Mouse (Mus musculus) brown adipose tissue, adult 24 weeks (tissue): ENCODE results near the gene Esyt1. TPM values are rescaled to one million over a fixed set of nuclear protein-coding genes. Genes with fewer than 3 reads are reported as not detected.
"Not testable (repeated sequence)": the region's sequence is repeated elsewhere in the genome, so short reads cannot be mapped to it uniquely, and the experiment has no call there.

Source experiments
- H3K27ac ChIP-seq: fragments of 200-500 bp; replicated peaks from 2 replicates; pipeline ENCODE4 v1.5.1; 2012; ENCODE audit warnings: low read depth, mild to moderate bottlenecking, low read length
- H3K4me1 ChIP-seq: fragments of 200-500 bp; 2 replicates; pipeline ENCODE4 v1.6.1; 2012; ENCODE audit warnings: low read length, mixed read lengths; ENCODE audit not compliant: control insufficient read depth, insufficient read depth, insufficient read length
- H3K4me3 ChIP-seq: fragments of 200-500 bp; 2 replicates; pipeline ENCODE4 v1.5.1; 2012; ENCODE audit warnings: low read depth, mild to moderate bottlenecking, low read length, moderate library complexity; ENCODE audit not compliant: insufficient read depth
- polyA plus RNA-seq: library from polyadenylated mRNA; stranded (reverse); fragments of >200 nt; gene quantifications from 2 replicates; pipeline ENCODE4 v1.2.4, GENCODE M21; 2012; ENCODE audit not compliant: missing spikeins, insufficient read depth, insufficient read length

The Esyt1 gene
- 31.6 and 35.5 TPM in 2 replicates for polyA plus RNA-seq

- no peaks in the 10 kb centered on the region for H3K4me1 ChIP-seq
- peak within 1 kb of the TSS; percentile 80 for H3K4me3 ChIP-seq
- H3K27ac ChIP-seq = peak within 1 kb of the TSS; percentile 71
Observed at GRCm38 (mm10) chr10:128525671-128526308, at the start of gene Esyt1. Esyt1 (minus strand) TSS chr10:128525871.

GRCm38 (mm10) chr10:128575063-128575462, 49.4 kb upstream of the Esyt1 start:
- Histone ChIP-seq H3K4me3 (no peak overlapping the region), H3K27ac (no peak overlapping the region), H3K4me1 (no peaks in the 10 kb centered on the region)

- H3K4me3 ChIP-seq = peak within 1 kb of the TSS; percentile 88
- H3K4me1 ChIP-seq = no peaks in the 10 kb centered on the region
- peak within 1 kb of the TSS; percentile 80 for H3K27ac ChIP-seq
Observed at GRCm38 (mm10) chr10:128565788-128566531, 40.3 kb upstream of the Esyt1 start, which contains the start of gene Pa2g4. Pa2g4 (minus strand) TSS chr10:128565987.

GRCm38 (mm10) chr10:128565206-128565787, 39.6 kb upstream of the Esyt1 start:
- Histone ChIP-seq H3K27ac (peak overlapping the region; percentile 51), H3K4me1 (no peaks in the 10 kb centered on the region), H3K4me3 (peak overlapping the region; percentile 88)

- Histone ChIP-seq H3K4me1 (no peaks in the 10 kb centered on the region), H3K27ac (no peak overlapping the region), H3K4me3 (no peak overlapping the region)
Observed at GRCm38 (mm10) chr10:128563544-128563943, 37.9 kb upstream of the Esyt1 start.

- no peak overlapping the region for H3K27ac ChIP-seq
- H3K4me1 ChIP-seq = no peaks in the 10 kb centered on the region
Observed at GRCm38 (mm10) chr10:128556963-128557362, 31.3 kb upstream of the Esyt1 start.

GRCm38 (mm10) chr10:128556286-128556685, 30.6 kb upstream of the Esyt1 start:
- H3K4me3 ChIP-seq = no peak overlapping the region
- no peaks in the 10 kb centered on the region for H3K4me1 ChIP-seq
- H3K27ac ChIP-seq = no peak overlapping the region

More at GRCm38 (mm10) chr10:128556963-128557362, 31.3 kb upstream of the Esyt1 start:
- H3K4me3 ChIP-seq = no peak overlapping the region

- not testable (repeated sequence) for H3K4me1 ChIP-seq, H3K27ac ChIP-seq
Observed at GRCm38 (mm10) chr10:128555567-128555966, 29.9 kb upstream of the Esyt1 start.

GRCm38 (mm10) chr10:128550144-128550823, 24.6 kb upstream of the Esyt1 start:
- not testable (repeated sequence) for H3K27ac ChIP-seq, H3K4me1 ChIP-seq, H3K4me3 ChIP-seq

More at GRCm38 (mm10) chr10:128555567-128555966, 29.9 kb upstream of the Esyt1 start:
- H3K4me3 ChIP-seq = not testable (repeated sequence)

GRCm38 (mm10) chr10:128549682-128550057, 24.0 kb upstream of the Esyt1 start:
- H3K4me1 ChIP-seq, H3K4me3 ChIP-seq, H3K27ac ChIP-seq: not testable (repeated sequence)

GRCm38 (mm10) chr10:128548947-128549681, 23.4 kb upstream of the Esyt1 start, which contains the start of gene Rpl41:
Rpl41 (minus strand) TSS chr10:128549305.
- H3K27ac ChIP-seq = peak within 1 kb of the TSS; percentile 86
- H3K4me1 ChIP-seq = no peaks in the 10 kb centered on the region
- peak within 1 kb of the TSS; percentile 83 for H3K4me3 ChIP-seq

- Histone ChIP-seq H3K27ac (peak overlapping the region; percentile 86), H3K4me3 (peak overlapping the region; percentile 83)
- H3K4me1 ChIP-seq = not testable (repeated sequence)
Observed at GRCm38 (mm10) chr10:128548051-128548791, 22.6 kb upstream of the Esyt1 start.

GRCm38 (mm10) chr10:128547361-128548032, 21.8 kb upstream of the Esyt1 start, which contains the start of gene Zc3h10:
Zc3h10 (minus strand) TSS chr10:128547774.
- Histone ChIP-seq H3K4me3 (peak within 1 kb of the TSS; percentile 83), H3K27ac (peak within 1 kb of the TSS; percentile 87), H3K4me1 (no peaks in the 10 kb centered on the region)
